In the genomic region with DNA sequence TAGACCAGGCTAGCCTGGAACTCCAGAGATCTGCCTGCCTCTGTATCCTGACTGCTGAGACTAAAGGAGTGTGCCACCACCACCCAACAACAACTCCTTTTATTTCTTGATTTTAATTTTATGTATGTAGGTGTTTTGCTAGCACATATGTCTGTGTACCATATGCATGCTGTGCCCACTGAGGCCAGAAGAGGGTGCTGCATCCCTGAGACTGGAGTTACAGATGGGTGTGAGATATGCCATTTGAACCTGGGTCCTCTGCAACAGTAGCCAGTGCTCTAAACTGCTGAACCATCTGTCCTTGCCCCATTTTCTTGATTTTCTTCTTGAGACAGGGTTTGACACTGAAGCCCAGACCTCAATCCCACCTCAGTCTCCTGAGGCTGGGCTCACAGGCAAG, we compare ENCODE assay signal across 8 mouse cellular contexts. TPM values are rescaled to one million over a fixed set of nuclear protein-coding genes. Genes with fewer than 3 reads are reported as not detected.
A peak's percentile ranks its signal among the peaks of the same experiment; 100 is the strongest.
DNase-seq lines count a peak whose midpoint lies in the region; TF ChIP-seq lines count a peak whose summit lies in the region.

No protein-coding gene starts in this region.

- intact Hi-C loops in heart, postnatal 14 days (cut with DNase I) = no loop called here
- intact Hi-C loops in gastrocnemius, postnatal 14 days (cut with DNase I; ENCODE audit: low total_unique reads) = loop anchor here (5.0 kb wide), 1 partner anchor 56 kb away; no protein-coding TSS in a partner anchor

- H3K27ac ChIP-seq in testis, adult 2 months (ENCODE audit: control insufficient read depth, insufficient read depth, low read depth, low read length) = no peak overlapping the region

- TF ChIP-seq POLR2A in testis, adult 2 months (IDR thresholded peaks at IDR 0.05; ENCODE audit: control insufficient read depth, low read depth, low read length) = no peak

- peak; percentile 41; the same call in 1 of the 2 replicates for TF ChIP-seq CTCF in testis, adult 2 months (IDR thresholded peaks at IDR 0.05; ENCODE audit: control insufficient read depth, insufficient read depth, insufficient replicate concordance, low read depth, low read length)

- H3K4me3 ChIP-seq in testis, adult 2 months (ENCODE audit: control insufficient read depth, low read depth, low read length) = no peak overlapping the region

- DNase-seq in heart, postnatal 14 days = peak; percentile 43 to 61
- DNase-seq in heart, adult 9 months (ENCODE audit: low spot score in 2 of 2) = no peak
- DNase-seq in testis, postnatal 14 days (ENCODE audit: low spot score) = no peak
- peak; percentile 62 for DNase-seq in brain, adult 2 months (ENCODE audit: low read depth, low spot score)
- DNase-seq in kidney, postnatal 36 days = peak; percentile 53 to 80
- peak; percentile 77 for DNase-seq in naive thymus-derived CD4-positive, alpha-beta T cell, adult 2 months (ENCODE audit: low read depth)
- no peak for DNase-seq in gastrocnemius, postnatal 14 days

- peaks cover 3% of the 10 kb centered on the region for H3K36me3 ChIP-seq in testis, adult 2 months (ENCODE audit: control insufficient read depth, insufficient read depth, low read length)

- H3K4me1 ChIP-seq in testis, adult 2 months (ENCODE audit: control insufficient read depth, insufficient read depth, low read length) = no peaks in the 10 kb centered on the region

- no peaks in the 10 kb centered on the region for H3K27me3 ChIP-seq in testis, adult 2 months (ENCODE audit: control insufficient read depth, insufficient read depth, low read length)

RNA-seq across cellular contexts. Expression of gene Zdhhc12, which starts 12.9 kb away (rescaled TPM):
- 1 to 10 TPM; 5.2 to 5.6 TPM for total RNA-seq in heart, postnatal 14 days (2021)
- polyA plus RNA-seq in testis, adult 2 months (2012; rRNA removed) = 156 and 170 TPM in 2 replicates
- total RNA-seq in gastrocnemius, postnatal 14 days (2021) = 1 to 10 TPM; 3.5 to 4.0 TPM

RNA-seq across cellular contexts. Expression of gene Zer1, which starts 18.0 kb away (rescaled TPM):
- total RNA-seq in heart, postnatal 14 days (2021) = 10 to 100 TPM; 25.1 to 27.7 TPM
- polyA plus RNA-seq in testis, adult 2 months (2012; rRNA removed) = 62.3 and 62.4 TPM in 2 replicates
- total RNA-seq in gastrocnemius, postnatal 14 days (2021) = 10 to 100 TPM; 17.7 to 20.6 TPM

RNA-seq across cellular contexts. Expression of gene Tbc1d13, which starts 27.2 kb away (rescaled TPM):
- total RNA-seq in heart, postnatal 14 days (2021) = 10 to 100 TPM; 18.8 to 19.6 TPM
- polyA plus RNA-seq in testis, adult 2 months (2012; rRNA removed) = 24.4 and 26.2 TPM in 2 replicates
- 10 to 100 TPM; 12.0 to 13.7 TPM for total RNA-seq in gastrocnemius, postnatal 14 days (2021)

RNA-seq across cellular contexts. Expression of gene Pkn3, which starts 28.9 kb away (rescaled TPM):
- 10 to 100 TPM; 10.3 to 12.2 TPM for total RNA-seq in heart, postnatal 14 days (2021)
- polyA plus RNA-seq in testis, adult 2 months (2012; rRNA removed) = 5.8 and 6.0 TPM in 2 replicates
- 1 to 10 TPM; 5.9 to 6.4 TPM for total RNA-seq in gastrocnemius, postnatal 14 days (2021)

RNA-seq across cellular contexts. Expression of gene Set, which starts 49.2 kb away (rescaled TPM):
- total RNA-seq in heart, postnatal 14 days (2021) = 10 to 100 TPM; 93.9 to 97.0 TPM
- 32.7 and 38.9 TPM in 2 replicates for polyA plus RNA-seq in testis, adult 2 months (2012; rRNA removed)
- 10 to 100 TPM; 75.4 to 90.4 TPM for total RNA-seq in gastrocnemius, postnatal 14 days (2021)

Comparison
In these comparisons a context has a peak if more than half of its experiments do, and no peak if none do; other contexts are left out.
1. DNase-seq: peak in heart, postnatal 14 days (2 of 2), brain, adult 2 months (single experiment), kidney, postnatal 36 days (2 of 2) and naive thymus-derived CD4-positive, alpha-beta T cell, adult 2 months (single experiment); none in heart, adult 9 months (0 of 2), testis, postnatal 14 days (single experiment) and gastrocnemius, postnatal 14 days (single experiment).